Mouse (Mus musculus) adrenal gland, postnatal 10 days (tissue): Measurements from ENCODE around the gene Snapc4. TPM values are rescaled to one million over a fixed set of nuclear protein-coding genes. Genes with fewer than 3 reads are reported as not detected.

Source experiments
- DNase-seq: peaks from one replicate; pipeline ENCODE4 v3.0.0; 2021; ENCODE audit warnings: mixed read lengths
- total RNA-seq, 2 experiments: library from RNA; stranded (reverse); gene quantifications; 2 replicates each; pipeline ENCODE4 v1.2.3; 2021

Gene Snapc4
- total RNA-seq, 2 experiments from 2014 or later = 19.6 to 33.0 TPM

DNA sequence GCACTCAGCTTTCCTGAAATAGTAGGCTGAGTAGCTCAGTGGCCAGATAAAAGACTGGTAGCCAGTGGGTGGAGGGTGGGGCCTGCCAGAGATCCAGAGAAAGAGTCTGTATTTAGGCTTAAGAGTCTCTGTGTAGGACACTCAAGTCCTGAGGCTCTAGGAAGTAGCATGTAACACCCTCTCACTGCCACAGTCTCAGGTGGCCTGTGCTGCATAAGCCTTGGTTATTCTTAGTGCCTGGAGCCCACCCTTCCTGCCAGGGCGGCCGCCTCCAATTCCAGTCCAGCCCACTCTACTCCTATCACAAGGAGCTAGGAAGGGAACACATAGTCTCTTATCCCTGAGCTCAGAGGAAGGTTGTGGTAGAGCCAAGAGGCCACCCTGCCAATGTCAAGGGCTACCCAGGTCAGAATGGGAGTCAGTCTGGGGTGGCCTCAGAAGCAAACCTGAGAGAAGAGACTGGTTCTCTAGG lies 38.9 kb downstream of the Snapc4 start:
- DNase-seq = no peak

DNA sequence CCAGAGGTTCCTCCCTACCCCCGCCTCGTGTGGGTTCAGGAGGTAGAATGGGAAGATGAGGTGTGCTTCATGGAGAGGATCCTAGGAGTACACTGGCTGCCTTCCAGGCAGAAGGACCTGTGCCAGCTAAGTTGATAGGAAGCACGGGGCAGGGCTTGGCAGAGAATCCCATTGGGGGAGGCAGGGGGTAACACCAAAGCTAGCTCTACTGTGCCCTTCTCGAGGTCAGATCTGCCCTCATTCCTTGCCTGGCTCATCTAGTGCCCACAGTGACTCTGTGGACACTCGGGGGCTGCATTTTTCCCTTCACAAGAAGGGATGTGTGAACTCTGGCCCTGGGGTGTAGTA lies 41.3 kb downstream of the Snapc4 start:
- peak; percentile 72 for DNase-seq

DNA sequence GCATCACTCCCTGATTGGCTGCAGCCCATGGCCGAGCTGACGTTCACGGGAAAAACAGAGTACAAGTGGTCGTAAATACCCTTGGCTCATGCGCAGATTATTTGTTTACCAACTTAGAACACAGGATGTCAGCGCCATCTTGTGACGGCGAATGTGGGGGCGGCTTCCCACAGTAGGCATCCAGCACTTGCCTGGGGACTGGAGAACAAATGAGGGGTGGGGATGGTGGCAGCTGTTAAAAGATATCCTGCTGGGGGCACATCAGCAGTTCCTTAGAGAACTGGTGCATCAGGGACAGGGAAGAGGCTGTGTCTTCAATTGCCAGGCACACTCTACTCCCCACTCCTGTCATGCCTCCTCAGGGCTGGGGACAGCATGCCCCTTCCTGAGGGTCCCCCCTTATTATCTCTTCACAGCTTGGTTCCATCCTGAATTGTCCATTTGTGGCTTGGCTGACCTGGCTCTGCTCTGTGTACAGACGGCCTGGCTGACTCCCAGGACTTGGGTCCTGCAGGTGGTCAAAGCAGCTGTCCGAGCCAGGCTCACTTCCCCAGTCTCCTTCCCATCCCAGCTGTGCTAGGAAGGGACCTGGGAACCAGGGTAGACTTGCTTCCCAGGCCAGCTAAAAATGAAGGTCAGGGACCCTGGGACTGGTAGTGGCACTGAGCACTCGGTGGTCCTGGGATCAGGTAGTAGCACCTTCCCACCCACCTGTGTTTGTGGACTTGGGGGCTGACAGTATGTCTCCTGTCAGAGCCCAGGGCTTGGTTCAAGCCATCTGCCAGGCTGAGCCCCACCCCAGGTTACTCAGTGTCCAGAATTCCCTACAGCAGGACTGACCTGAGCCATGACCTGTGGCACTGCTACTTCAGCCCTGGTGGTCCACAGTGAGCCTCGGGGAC lies 41.9 kb downstream of the Snapc4 start:
- DNase-seq = no peak

DNA sequence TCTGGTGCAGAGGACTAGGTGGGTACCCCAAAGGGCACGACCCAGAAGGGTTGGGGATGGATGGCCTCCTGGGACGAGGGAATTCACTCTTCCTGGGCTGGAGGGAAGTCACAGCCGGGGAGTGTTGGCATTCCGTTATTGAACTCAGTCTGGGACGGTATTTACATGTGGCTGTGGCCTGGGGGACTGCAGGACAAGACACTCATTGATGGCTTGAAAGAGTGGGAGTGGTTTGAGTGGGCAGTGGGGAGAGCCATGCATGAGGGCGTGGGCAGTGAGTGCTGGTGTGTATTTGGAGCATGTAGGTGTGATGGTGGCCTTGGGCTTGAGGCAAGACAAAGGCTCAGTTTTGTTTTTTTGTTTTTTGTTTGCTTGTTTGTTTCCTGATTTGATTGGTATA lies 49.8 kb downstream of the Snapc4 start:
- DNase-seq = no peak

DNA sequence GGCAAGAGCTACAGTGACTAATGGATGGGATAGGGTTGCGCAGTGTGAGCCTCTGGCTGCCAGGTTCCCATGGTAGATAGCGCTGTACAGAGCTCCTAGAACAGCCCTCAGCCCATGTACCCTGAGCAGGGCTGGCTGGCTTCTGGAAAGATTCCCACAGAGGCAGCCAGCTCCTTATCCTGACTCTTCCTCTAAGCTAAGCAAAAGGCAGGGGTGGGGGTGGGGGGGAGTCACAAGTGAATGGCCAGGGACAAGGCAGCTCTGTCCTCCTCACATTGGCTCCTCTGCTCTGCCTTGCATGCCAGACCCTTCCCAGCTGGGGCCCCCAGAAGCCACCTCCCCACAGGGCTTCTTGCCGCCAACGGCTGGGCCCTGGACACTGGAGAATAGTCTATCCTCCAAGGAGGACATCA lies 50.4 kb downstream of the Snapc4 start:
- no peak for DNase-seq

DNA sequence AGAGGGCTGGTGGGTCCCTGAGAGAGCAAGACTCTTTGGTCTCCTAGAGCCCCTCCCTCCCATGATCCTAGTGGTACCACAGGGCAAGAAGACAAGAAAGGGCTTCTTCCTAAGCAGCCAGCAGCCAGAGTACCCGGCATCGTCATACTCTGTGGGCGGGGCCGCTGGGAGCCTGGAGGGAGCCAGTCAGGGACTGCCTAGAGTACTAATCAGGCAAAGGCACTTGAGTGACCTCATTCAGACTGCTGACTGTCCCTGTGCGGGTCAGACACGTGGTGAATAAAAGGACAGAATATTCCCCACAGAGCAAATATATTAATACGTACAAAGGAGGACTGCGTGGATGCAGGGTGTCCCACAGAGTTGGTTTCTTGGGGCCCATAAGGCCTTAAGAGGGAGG lies 51.1 kb downstream of the Snapc4 start:
- DNase-seq = peak; percentile 76

DNA sequence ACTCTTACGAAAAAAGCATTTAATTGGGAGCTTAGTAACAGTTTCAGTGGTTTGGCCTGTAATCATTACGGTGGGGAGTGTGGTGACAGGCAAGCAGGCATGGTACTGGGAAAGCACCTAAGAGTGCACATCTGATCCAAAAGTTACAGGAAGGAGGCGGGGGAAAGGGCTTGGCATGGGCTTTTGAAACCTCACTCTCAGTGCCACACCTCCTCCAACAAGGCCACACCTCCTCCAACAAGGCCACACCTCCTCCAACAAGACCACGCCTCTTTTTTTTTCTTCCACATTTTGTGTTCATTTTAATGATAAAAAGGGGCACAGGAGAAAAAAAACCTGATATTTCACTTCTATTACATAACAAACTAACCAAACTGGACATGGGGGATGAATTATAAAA lies 52.6 kb downstream of the Snapc4 start:
- DNase-seq = no peak

DNA sequence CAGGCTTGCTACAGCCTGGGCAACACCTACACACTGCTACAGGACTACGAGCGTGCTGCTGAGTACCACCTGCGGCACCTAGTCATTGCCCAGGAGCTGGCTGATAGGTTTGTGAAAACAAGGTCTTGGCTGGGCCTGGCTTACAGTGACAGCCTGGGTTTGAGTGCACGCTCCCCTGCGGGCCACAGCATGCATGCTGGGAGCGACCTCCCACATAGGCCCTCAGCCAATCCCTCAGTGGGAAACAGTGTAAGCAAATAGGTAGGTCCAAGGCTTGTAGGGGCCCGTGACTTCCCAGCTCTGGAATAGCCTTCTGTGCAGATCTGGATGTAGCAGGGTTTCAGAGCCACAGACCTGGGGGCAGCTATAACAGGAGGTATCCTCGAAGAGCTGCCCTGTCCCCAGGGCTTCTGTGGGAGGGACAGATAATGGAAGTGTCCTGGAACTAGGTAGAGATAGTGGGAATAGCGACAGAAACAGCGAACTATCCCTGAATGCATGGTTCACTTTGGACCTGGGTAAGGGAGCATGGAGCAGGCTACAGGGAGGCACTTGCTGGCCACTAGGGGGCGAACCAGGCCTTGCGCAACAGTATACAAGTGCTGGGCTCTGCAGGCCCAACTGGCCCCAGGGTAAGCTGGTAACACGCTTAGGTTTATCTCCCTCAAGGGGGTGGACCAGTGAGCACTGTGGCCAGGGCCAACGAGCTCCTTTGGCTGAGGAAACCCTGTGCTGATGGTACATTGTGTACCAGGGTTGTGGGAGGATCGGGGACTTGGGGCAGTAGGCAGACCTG lies 54.9 kb downstream of the Snapc4 start:
- peak; percentile 83 for DNase-seq

DNA sequence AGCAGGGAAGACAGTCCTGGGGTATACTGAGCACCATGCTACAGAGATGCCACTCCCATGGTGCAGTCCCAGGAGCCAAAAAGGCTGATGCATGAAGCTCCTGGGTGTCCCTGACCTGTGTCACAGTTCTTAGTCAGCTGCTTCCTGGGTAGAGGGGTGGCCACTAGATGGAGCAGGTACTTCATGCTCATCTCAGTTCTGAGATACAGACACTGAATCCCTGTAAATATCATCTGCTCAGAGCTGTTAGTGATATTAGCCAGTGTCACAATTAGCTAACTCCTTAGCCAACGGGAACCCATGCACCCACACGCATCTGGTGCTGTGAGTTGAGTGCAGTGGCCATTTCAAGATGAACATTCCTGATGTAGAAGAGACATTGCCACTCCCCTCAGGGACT lies 55.5 kb downstream of the Snapc4 start:
- peak; percentile 74 for DNase-seq

DNA sequence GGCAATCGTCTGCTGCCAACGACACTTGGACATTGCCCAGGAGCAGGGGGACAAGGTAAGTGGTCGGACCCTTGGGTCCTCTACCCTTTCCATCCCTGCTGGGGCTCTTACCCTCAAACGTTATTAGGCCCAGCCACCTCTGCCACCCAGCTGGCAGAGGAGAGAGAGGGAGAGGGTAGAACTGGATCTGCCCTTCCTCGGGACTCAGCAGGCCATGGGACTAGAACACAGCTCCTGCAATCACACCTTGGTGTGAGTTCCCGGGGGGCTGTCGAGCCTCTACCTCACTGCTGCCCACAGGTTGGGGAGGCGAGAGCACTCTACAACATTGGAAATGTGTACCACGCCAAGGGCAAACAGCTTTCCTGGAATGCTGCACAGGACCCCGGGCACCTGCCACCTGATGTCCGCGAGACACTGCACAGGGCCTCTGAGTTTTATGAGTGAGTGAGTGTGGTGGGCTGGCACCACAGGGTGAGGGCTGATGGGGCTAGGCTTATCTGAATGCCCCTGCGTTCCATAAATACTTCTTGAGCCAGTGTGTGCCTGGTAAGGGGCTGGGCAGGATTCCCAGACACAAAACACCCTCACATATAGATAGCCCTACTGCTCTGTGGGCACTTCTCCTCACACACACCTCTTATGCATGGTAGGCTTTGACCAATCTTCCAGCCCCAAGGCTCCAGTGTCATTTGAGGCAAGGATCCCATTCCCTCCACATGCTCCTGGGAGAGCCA lies 56.7 kb downstream of the Snapc4 start:
- DNase-seq = no peak

DNA sequence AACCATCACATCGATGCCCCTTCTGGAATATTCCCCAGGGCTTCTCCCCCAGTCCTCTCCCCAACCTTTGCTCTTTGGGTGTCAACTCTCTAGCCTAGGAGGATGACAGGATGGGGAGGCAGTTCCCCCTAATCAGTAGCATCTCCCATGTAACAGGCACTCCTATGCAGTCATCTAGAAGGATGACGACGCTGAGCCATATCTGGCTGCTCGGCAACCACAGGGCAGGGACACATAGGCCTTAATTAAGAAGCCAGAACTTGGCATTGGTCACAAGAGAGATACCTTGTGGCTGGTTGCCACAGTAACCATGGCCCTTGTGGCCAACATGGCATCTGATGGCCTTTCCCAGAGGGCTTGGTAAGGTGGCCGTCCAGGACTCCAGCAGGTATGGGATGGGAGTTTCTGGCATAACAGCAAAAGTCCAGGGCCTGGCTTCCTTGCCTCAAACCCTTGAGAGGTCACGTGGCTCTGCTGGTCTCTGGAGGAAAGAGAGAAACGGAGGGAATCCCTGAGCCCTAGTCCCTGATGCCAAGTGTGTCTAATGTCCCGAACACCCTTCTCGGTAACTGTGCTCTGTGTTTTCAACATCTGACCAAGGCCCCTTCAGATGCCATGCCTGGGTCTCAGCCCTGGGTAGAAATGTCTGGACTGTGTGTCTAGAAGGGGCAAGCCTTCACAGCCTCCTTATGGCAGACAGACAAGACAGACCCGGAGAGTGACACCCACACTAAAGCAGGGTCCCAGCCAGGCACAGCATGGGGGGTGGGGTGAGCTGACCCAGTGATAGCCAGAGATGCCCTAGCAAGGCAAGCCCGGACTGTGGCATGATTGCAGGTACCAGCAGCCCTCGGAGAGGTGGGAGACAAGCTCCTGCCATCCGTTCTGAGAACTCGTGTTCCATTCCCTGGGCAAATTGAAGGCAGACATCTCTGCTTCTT lies 59.9 kb downstream of the Snapc4 start:
- no peak for DNase-seq

DNA sequence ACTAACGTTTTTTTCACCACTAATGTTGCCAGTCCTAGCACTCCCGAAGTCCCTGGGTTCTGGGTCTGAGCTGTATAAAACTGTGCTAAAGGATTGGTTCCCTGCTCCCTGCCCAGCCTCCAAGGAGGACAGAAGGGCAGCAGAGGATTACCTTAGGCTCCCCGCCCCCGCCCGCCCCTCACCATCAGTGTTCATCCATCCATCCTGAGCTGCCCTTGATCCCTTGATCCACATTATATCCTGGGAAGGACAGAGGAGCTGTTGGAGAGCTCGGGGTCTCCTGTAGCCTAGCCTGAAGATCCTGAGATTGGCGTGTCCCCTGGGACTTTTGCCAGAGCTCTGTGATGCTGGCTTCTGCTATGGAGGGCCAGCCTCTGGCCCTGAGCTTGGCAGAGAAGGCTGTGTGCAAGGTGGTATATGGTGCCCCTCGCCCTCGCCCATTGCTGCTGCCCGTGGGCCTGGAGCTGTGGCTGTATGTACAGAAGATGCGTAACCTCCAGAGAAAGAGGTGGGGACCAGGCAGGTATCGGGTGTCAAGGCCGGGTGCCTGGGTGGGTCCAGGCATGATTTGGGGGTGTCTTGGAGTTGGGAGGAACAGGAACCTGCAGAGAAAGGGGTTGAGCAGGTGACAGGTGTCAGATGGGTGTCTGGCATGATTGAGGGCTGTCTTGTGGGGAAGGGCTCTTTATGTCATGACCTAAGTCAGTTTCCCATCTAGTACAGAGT lies 60.8 kb downstream of the Snapc4 start:
- DNase-seq = no peak

DNA sequence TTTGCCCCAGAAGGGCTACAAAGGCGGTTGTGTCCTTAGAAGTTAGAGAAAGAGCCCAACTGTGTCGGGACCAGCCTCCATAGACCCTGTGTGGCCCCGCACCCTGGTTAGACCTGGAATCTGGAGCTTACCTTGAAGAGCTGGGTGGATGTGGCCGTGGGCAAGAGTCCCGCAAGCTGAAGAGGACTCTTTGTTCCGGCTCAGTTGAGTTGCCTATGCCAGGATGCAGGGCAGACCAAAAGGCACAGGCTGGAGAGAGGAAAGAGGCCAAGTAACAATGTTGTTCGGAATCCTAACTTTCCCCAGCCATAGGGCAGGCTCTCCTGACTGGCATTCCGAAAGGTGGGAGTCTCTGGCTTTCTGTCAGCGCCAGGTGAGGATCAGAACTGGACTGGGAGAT lies 61.3 kb downstream of the Snapc4 start:
- no peak for DNase-seq

DNA sequence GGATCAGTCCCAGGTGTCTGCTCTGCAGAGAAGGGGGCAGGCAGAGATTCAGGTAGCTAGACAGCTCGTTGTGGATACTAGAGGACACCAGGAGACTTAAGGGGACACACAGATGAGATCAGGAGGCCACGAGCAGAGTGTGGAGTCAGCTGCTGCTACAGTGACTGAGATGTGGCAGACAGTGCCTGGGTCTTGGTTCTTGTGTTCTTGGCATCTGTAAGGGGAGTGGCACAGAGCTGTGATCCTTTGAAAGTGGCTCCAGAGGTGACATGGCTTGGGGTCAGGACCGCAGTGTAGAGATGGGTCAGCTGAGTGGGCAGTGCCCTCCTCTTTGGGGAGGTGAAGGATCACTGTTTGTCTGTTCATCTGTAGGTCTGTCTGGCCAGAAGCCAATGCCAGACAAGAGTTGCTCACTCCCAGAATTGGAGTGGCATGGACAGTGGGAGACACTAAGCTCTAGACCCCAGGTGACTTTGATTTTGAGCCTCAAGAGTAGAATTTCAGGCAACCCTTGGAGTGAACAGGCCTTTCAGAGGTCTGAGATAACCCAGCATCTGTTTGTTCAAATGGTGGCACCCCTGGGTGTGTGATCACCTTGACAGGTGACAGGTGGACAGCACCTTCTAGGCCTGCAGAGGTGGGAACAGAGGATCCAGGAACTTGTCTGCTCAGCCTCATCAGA lies 62.3 kb downstream of the Snapc4 start:
- DNase-seq = no peak

DNA sequence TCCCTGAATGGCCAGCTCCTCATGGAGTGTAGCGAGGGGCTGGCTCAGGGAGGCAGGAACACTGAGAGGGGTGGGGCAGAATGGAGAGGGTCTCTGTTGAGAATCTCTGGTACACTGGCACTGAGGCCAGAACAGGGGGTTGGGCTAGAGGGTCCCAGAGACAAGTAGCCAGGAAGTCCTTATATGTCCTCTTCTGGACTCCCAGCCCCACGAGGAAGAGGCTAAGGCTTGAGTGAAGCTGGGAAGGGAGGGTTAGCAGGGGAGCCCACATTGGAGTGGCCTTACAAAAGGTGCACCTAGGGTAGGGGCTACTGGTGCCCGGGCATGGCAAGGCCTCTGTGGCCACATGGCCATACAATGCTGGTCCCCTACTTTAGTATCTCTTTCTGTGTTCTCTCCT lies 63.1 kb downstream of the Snapc4 start:
- no peak for DNase-seq

DNA sequence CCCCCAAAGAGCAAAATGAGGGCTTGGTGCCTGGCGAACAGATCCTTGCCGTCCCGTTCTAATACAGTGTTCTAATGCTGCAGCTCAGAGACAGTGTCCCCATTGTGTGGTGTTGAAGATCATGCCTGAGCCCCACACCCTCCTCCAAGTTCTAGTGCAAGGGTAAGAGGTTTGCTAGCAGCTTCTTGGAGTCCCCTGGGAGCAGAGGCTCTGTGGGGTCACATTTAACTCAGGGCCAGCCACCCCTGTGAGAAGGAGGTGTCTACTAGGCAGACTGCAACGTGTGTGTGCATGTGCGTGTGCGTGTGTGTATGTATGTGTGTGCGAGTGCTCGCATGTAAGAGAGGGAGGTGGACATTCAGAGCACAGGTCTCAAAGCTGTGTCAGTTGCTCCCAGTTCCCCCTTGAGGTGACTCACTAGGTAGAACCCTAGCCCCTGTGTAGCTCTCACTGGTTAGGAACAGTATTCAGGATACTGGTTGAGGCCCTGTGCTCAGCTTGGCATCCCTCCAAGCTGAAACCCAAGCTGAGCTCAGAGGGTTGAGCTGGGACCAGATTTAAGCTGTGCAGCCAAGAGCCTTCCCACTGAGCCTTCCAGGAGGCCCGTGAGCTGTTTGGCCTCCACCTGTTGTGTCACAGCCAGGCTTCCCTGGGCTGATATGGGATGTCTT lies 63.7 kb downstream of the Snapc4 start:
- no peak for DNase-seq

DNA sequence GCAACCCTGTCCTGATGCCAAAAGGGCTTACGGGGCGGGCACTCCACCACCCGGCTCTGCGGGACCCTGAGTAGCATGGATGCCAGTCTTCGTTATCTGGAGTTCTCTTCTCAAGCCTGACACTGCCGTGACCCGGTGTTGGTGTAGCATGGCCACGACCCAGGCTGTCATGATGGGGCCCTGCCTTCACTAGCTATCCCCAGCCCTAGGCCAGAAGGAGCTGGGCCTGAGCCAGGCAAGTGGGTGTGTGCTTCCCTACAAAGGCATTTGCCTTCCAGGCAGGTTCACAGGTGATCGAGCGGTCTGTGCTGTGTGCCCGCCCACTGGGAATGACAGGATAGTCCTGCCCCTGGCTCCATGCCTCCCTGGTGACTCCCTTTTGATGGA lies 64.5 kb downstream of the Snapc4 start:
- DNase-seq = peak; percentile 62

DNA sequence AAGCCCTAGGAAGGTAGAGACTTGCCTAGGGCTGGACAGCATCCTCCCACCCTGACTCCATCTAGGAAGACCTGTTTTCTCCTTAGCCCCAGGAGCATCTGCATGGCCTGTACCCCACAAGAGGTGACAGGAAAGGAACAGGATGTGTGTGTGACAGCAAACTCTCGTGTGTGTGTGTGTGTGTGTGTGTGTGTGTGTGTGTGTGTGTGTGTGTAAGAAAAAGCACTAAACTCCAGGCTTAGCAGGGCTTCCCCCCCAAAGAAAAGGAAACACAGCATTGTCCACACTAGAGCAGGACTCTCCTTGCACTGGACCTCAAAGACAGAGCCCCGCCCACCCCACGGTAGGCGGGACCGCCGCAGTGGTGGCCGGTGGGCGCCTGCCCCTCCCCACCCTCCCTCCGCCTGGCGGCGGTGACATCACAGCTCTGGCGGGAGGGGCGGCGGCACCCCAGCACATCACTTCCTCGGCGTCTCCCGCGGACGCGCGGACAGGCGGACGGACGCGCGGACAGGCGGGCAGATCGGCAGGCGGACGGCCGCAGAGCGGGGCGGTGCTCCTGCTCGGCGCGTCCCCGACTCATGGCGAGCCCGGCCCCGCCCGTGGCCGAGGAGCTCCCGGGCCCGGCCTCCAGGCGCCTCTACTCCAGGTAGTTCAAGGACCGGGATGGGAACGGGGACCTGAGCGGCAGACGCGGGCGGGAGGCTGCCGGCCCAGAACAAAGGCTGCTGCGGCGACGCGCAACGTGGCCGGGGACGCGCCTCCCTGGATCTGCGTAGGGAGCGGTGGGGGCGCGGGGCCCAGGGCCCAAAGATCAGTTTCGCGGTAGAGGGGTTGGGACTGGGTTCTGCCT lies 65.2 kb downstream of the Snapc4 start, which contains the start of gene Gpsm1:
Gene Gpsm1, plus strand, starts transcription at position 444 of the 853 bp plus-strand sequence.
- peak; percentile 90 for DNase-seq
